Mouse (Mus musculus) E14TG2a.4 (cell line): ENCODE measurements around the gene Rab3gap2.
A peak's percentile ranks its signal among the peaks of the same experiment; 100 is the strongest.

ENCODE experiments used
- H3K27me3 ChIP-seq: 2 replicates; pipeline ENCODE4 v1.6.1; 2014; ENCODE audit warnings: low read length, control low read depth; ENCODE audit not compliant: insufficient read depth
- H3K36me3 ChIP-seq: 2 replicates; pipeline ENCODE4 v1.6.1; 2014; ENCODE audit warnings: low read length, control low read depth; ENCODE audit not compliant: insufficient read depth
- H3K4me1 ChIP-seq: replicated peaks from 2 replicates; pipeline ENCODE4 v1.6.1; 2014; ENCODE audit warnings: low read depth, low read length, control low read depth
- H3K4me3 ChIP-seq: replicated peaks from 2 replicates; pipeline ENCODE4 v1.5.1; 2014; ENCODE audit warnings: mild to moderate bottlenecking, low read length
- H3K9me3 ChIP-seq: 2 replicates; pipeline ENCODE4 v1.6.1; 2014; ENCODE audit warnings: low read length, control low read depth
- CTCF ChIP-seq: conservative IDR thresholded peaks from 2 replicates; pipeline ENCODE4 v1.5.1; 2014; ENCODE audit warnings: low read length
- NANOG ChIP-seq: IDR thresholded peaks from 2 replicates; pipeline ENCODE4 v1.6.1; 2014; ENCODE audit warnings: borderline replicate concordance, low read length, mixed read lengths
- POU5F1 ChIP-seq: IDR thresholded peaks from 2 replicates; pipeline ENCODE4 v1.6.1; 2014; ENCODE audit warnings: low read length, borderline replicate concordance

Rab3gap2 gene

DNA sequence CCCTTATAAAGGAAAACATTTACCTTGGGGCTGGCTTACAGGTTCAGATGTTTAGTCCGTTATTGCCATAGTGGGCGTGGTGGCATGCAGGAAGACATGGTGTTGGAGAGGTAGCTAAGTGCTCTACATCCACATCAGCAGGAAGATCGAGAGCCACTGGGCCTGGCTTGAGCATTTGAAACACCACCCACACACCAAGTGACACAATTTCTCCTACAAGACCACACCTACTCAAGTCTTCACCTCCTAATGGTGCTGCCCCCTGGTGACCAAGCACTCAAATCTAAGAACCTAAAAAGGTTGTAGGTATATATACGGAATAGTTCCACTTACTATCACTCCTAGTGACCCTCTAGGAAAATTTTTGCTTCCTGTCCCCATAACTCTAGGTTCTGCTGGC is 32.6 kb downstream of the Rab3gap2 start:
- no peaks in the 10 kb centered on the region for H3K9me3 ChIP-seq
- H3K4me3 ChIP-seq: no peak overlapping the region
- TF ChIP-seq CTCF: peak; percentile 19
- no peak for TF ChIP-seq POU5F1
- TF ChIP-seq NANOG: no peak
- H3K27me3 ChIP-seq: no peaks in the 10 kb centered on the region
- H3K4me1 ChIP-seq: no peaks in the 10 kb centered on the region
- H3K36me3 ChIP-seq: peaks cover 67% of the 10 kb centered on the region

DNA sequence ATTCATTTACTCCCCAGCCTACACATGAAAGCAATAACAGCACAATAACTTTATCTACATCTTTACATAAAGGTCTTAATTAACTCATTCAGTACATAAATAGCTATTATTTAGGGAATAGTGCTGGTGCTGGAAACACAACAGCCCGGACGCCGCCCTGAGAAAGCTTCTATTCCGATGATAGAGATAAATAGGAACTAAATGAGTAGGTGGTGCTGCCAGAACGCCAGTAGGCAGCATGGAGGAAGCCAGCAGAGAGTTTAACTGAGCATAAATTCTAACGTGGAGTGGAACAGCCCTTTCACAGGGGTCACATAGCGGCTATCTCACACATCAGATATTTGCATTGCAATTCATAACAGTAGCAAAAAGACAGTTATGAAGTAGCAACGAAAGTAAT is 39.1 kb downstream of the Rab3gap2 start:
- Histone ChIP-seq H3K9me3 (no peaks in the 10 kb centered on the region), H3K27me3 (no peaks in the 10 kb centered on the region), H3K36me3 (peaks cover 81% of the 10 kb centered on the region), H3K4me3 (no peak overlapping the region), H3K4me1 (peaks cover 26% of the 10 kb centered on the region)
- TF ChIP-seq NANOG (no peak), POU5F1 (no peak), CTCF (no peak)

DNA sequence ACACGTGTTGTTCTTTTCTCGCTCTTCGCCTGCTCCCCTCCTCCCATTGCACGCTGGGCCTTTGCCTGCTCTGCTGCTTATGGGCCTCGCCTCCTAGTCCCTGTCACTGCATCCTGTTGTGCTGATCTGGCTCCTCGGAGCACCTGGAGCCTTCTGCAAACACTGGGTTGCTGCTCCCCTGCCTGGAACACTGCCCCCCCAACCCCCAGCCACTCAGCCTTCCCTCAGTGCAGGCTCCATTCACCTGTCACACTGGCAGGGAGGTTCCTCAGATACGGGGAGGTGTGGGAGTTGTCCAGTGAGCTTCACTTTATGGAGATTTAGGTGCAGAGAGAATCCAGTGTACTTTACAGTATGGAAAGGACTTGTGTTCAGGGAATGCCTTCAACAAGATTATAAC is 41.5 kb downstream of the Rab3gap2 start:
- H3K27me3 ChIP-seq: no peaks in the 10 kb centered on the region
- H3K36me3 ChIP-seq: peaks cover 80% of the 10 kb centered on the region
- no peak overlapping the region for H3K4me3 ChIP-seq
- TF ChIP-seq CTCF (no peak), POU5F1 (no peak), NANOG (no peak)
- H3K4me1 ChIP-seq: peaks cover 27% of the 10 kb centered on the region
- no peaks in the 10 kb centered on the region for H3K9me3 ChIP-seq

DNA sequence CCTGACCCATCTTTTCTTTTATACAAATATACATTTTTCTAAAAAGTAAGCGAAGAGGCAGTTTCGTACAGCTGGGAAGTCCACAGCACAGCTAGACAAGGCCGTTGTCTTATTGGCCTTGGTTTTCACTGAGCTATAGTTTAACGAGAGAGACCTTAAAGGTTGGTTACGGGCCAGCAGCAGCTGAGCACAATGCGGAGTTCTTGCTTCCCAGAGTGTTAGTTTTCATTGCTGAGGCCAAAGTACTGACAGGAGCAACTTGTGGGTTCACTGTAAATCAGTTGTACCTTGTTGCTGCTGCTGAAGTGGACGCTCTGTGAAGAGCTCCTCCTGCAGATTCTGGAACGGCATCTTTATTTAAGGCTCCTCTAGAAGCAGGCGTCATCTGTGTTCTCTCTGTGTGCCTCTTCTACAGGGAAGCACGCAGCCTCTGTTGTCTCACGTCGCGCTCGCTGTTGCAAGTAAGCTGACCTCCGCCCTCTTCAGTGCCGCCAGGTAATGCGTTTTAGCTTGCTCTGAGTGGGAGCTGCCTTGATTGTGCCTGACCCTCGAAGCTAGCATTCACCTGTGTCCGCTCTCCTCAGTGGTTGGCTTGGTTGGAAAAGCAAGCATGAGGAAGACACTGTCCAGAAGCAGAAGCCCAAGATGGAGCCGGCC is 43.6 kb downstream of the Rab3gap2 start:
- no peak for TF ChIP-seq NANOG
- no peak for TF ChIP-seq CTCF
- no peak for TF ChIP-seq POU5F1
- Histone ChIP-seq H3K36me3 (peaks cover 78% of the 10 kb centered on the region), H3K4me1 (peaks cover 27% of the 10 kb centered on the region), H3K9me3 (no peaks in the 10 kb centered on the region), H3K4me3 (peak overlapping the region; percentile 53), H3K27me3 (no peaks in the 10 kb centered on the region)

DNA sequence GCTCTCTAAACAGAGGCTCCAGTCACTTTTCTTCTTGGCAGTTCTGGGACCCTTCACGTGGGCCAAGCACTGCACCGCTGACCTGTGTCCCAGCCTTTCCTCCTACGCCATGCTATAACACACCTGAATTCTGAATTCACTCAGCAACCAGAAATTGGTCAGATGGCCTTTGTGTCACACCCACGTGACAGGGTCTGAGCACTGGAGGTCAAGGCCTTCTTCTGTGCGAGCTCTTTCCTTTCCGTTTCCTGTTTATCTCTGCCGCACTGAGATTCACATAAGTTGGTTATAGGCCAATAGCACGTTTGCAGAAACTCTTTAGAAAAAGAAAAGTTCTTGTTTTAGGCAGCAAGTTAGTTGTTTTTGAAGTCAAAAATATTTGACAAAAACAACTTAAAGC is 44.8 kb downstream of the Rab3gap2 start:
- TF ChIP-seq CTCF (no peak), NANOG (no peak), POU5F1 (no peak)
- no peaks in the 10 kb centered on the region for H3K27me3 ChIP-seq

DNA sequence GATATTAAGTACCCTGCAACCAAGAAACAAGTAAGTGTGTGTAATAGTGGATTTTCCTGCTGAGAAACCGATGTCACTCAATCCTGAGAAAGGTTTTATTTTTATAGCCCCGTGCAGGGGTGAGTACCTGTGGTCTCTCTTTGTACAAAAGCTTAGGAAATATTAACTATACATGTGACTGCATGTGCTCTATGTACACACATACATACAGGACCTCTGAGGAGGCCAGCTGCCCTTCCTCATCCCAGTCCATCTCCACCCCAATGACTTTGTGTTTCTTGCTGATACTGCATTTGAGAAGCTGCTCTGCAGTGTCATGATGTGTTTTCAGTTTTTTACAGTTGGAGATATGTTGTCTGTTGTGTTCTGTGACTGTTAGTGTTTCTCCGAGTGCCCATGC is 48.4 kb downstream of the Rab3gap2 start:
- no peak overlapping the region for H3K4me3 ChIP-seq
- H3K9me3 ChIP-seq: no peaks in the 10 kb centered on the region
- peaks cover 8% of the 10 kb centered on the region for H3K4me1 ChIP-seq
- H3K27me3 ChIP-seq: no peaks in the 10 kb centered on the region
- peaks cover 69% of the 10 kb centered on the region for H3K36me3 ChIP-seq
- TF ChIP-seq NANOG (no peak), CTCF (no peak), POU5F1 (no peak)

More for the DNA sequence above, 44.8 kb downstream of the Rab3gap2 start:
- Histone ChIP-seq H3K4me3 (no peak overlapping the region), H3K4me1 (peaks cover 27% of the 10 kb centered on the region), H3K36me3 (peaks cover 77% of the 10 kb centered on the region), H3K9me3 (no peaks in the 10 kb centered on the region)

DNA sequence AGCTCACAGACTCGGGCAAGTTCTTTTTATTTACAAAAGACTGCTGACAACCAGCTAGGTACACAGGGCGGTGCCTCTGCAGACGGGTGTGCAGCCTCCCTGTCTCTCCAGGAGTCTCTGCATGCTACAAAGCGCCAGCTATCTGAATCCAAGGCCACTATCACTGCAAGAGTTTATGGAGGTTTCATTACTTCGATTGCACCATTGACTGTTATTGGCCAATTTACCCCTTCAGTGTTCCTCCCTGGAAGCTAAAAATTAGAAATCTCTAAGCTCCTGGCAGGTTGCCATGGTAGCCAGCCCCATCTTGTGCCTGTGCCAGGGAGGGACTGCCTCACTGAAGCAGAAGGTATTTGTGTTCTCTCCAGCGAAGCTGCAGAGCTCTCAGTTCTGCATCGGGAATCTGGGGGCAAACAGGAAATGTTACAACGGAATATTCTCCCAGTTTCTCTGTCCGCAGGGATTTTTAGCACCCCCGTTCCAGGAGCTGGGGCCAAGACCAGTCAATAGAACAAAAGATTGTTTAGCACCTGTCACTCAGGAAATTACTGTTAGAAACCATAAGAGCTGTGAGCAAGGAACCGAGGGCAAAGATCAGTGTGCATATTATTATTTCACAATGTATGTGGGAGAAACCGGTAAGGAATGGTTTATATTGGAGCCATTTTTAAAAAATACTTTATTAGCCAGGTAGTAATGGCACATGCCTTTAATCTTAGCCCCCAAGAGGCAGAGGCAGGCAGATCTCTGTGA is 49.4 kb downstream of the Rab3gap2 start:
- no peaks in the 10 kb centered on the region for H3K4me1 ChIP-seq
- no peak for TF ChIP-seq POU5F1
- no peak for TF ChIP-seq CTCF
- no peak for TF ChIP-seq NANOG

DNA sequence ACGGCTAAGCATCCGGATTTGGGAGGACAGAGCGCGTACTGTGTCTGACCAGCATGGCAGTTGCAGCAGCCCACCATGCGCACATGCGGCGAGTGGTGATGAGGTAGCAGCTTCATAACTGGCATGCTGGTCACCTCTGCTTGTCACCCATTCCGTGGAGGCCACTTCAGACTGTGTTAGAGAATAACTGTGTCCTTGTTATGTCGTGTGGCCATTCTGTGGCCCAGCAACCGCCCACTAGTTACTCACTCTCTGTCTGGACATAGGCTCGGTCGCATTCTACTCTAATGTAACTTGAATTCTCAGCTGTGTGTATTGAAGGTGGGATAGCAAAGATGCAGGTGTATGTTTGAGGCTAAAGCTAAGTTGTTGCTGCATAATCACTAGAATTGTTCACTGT is 51.4 kb downstream of the Rab3gap2 start:
- Histone ChIP-seq H3K27me3 (no peaks in the 10 kb centered on the region), H3K36me3 (peaks cover 60% of the 10 kb centered on the region), H3K4me3 (no peak overlapping the region), H3K4me1 (no peaks in the 10 kb centered on the region), H3K9me3 (no peaks in the 10 kb centered on the region)
- TF ChIP-seq CTCF (no peak), NANOG (no peak), POU5F1 (no peak)

More for the DNA sequence above, 49.4 kb downstream of the Rab3gap2 start:
- H3K27me3 ChIP-seq: no peaks in the 10 kb centered on the region
- H3K36me3 ChIP-seq: peaks cover 64% of the 10 kb centered on the region
- no peaks in the 10 kb centered on the region for H3K9me3 ChIP-seq
- no peak overlapping the region for H3K4me3 ChIP-seq
